Mouse (Mus musculus) T-cell, adult 66 days (primary cell): ENCODE results near the gene Arhgap33. TPM values are rescaled to one million over a fixed set of nuclear protein-coding genes. Genes with fewer than 3 reads are reported as not detected.

Experiments used
- total RNA-seq, 2 experiments: library from RNA; stranded (reverse); gene quantifications; 3 replicates in 1 of 2; 4 replicates in 1 of 2; pipeline ENCODE4 v1.2.4; 2023

Gene Arhgap33
- total RNA-seq: 1 to 10 TPM; 3.3 to 6.3 TPM

DNA sequence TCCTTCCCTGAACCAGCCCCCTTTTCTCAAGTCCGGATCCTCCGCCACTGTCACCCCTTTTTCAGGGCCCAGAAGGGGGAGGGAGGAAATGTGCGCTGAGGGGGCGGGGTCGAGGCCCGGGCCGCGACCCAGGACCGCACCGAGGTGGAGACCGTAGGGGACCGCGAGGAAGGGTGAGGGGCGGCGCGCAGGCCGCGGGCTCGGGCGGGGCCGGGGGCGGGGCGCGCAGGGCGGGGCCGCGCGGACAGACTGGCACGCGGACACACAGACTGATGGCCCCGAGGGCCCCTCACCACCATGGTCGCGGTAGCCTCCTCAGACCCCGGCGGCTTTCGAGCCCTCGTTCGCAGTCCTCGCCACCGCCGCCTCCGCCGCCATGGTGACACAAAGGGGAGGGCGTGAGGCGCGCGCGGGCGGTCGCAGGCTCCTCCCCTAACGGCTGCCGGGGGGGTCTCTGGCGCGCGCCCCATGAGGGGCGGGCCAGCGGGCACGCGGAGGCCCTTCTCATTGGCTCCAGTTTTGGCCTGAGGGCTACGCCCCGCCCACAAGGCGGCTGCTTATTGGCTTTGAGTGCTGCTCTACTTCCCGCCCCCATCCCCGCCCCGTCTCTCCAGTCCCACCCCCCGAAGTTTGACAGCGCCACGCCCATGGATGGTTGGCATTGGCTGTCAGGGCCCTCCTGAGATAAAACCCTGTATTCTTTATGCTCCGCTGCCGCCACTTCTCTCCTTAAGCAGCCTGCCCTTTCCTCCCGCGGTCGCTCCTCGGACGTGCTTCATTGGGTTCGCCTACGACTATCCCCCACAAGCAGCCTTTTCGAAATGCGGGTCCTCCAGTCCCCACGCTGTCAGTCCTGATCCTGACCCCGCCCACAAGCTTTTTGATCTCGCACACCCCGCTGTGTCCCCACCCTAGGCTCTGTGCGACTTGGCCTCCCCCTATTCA lies at the start of gene Arhgap33:
Gene Arhgap33 (minus strand): TSS at position 428 of the 945 bp plus-strand sequence.

DNA sequence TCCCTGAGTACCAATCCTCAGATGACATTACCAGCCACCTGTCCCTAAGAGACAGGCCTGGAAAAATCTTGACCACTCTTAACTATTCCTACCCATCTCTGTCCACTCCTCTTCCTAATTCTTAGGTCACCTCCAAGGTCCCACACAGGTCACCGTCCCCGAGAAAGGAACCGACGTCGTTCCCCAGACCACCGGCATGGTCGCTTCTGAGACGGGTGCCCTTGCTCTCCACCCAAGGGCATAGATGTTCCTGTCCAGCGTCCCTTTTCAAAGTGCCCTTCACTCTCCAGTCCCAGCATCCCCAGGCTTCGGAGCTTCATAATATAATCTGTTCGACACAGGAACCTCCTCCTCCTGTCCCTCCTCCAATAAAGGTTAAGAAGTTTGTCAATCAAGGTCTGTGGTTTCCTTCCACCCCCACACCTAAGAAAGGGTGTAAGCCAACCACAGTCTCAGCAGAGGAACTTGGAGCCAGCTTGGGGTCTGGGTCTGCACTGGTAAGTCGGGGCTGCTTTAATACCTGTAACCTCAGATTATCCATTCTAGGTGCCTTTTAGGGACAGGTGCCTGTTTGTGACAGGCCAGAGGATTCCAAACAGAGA lies 30.2 kb upstream of the Arhgap33 start, which contains the start of gene Igflr1:
Gene Igflr1 (plus strand): TSS at position 458 of the 602 bp plus-strand sequence.

GRCm38 (mm10) chr7:30563117-30563905 lies 28.5 kb upstream of the Arhgap33 start, which contains the start of the genes U2af1l4, Gm49396 and Psenen:
TSS of gene U2af1l4 (plus strand) at chr7:30563301.
TSS of gene Gm49396 (plus strand) at chr7:30563344.
TSS of gene Psenen (minus strand) at chr7:30563627.

GRCm38 (mm10) chr7:30559443-30559954 lies 24.6 kb upstream of the Arhgap33 start, which contains the start of gene Lin37:
TSS of gene Lin37 (minus strand) at chr7:30559838.

DNA sequence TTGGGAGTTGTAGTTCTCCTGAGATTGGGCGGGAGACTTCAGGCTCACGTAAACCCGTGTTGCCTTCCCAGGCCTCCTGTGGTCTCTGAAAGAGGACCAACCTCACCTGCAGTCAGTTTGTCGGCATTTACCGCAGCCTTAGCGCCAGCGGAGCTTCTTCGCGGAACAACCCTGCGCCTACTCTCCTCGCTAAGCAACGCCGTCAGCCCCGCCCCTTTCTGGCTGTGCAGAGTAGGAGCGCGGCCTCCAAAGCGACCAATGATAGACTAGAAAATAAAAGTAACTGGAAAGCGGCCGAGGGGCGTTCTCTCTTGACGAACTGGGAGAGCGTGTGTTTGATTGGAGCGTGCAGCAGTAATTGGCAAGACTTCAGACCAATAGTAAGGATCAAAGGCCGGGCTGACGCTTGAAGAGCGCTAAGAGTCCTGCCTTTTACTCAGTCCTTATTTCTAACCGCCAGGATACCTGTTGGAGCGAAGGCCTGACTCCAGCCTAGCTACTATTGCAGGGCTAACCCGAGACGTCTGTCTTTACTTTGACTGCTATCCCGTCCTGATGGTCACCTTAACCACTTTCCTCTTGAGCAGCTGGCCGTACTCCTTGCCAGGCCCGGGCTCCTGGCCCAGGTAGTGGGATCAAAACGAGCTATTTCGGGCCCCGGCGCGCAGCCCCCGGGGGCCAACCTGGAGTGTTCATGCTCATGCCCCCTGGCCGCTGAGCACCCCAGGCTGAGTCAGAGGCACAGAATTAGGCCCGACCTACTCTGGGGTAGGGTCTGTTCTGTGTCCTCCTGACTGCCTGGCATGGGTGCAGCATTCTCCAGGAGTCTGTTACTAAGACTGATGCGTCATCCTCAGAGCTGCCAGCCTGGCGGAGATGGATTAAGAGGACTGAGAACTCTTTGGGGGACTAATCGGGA lies 17.5 kb upstream of the Arhgap33 start, which contains the start of the genes Hspb6 and Proser3:
Gene Hspb6 (plus strand): TSS at position 77 of the 919 bp plus-strand sequence.
Gene Proser3 (minus strand): TSS at position 198 of the 919 bp plus-strand sequence.

GRCm38 (mm10) chr7:30493401-30493931 lies 41.4 kb downstream of the Arhgap33 start, which contains the start of gene Prodh2:
TSS of gene Prodh2 (plus strand) at chr7:30493622.

Other genes with a start within 250 kb of the Arhgap33 start
- gene Clip3, start 243.3 kb downstream of the Arhgap33 start, total RNA-seq: under 1 TPM; 0.64 to 0.65 TPM
- gene Alkbh6, start 226.3 kb downstream of the Arhgap33 start, total RNA-seq: 10 to 100 TPM; 39.8 to 42.3 TPM
- gene Syne4, start 220.3 kb downstream of the Arhgap33 start, total RNA-seq: 1 to 10 TPM; 5.5 to 6.3 TPM
- 1 to 10 TPM; 6.6 to 9.5 TPM for gene E130208F15Rik, start 213.3 kb downstream of the Arhgap33 start, total RNA-seq
- 10 to 100 TPM in 1 of 2 experiments, 1 to 10 TPM in 1; 8.8 to 11.4 TPM for gene Sdhaf1, start 211.2 kb downstream of the Arhgap33 start, total RNA-seq
- not detected for gene Lrfn3, start 172.3 kb downstream of the Arhgap33 start, total RNA-seq
- 10 to 100 TPM; 10.7 to 27.3 TPM for gene Tyrobp, start 121.3 kb downstream of the Arhgap33 start, total RNA-seq
- gene Hcst, start 115.2 kb downstream of the Arhgap33 start, total RNA-seq: 100 to 1,000 TPM; 185 to 201 TPM
- gene Nfkbid, start 113.3 kb downstream of the Arhgap33 start, total RNA-seq: 10 to 100 TPM; 40.1 to 45.7 TPM
- 1 to 10 TPM; 3.8 to 4.3 TPM for gene Aplp1, start 89.5 kb downstream of the Arhgap33 start, total RNA-seq
- gene Kirrel2, start 77.4 kb downstream of the Arhgap33 start, total RNA-seq: not detected
- not detected for gene Nphs1, start 76.7 kb downstream of the Arhgap33 start, total RNA-seq
- gene Prodh2, start 41.4 kb downstream of the Arhgap33 start, total RNA-seq: not detected
- 1 to 10 TPM; 2.0 to 2.3 TPM for gene Hspb6, start 17.1 kb upstream of the Arhgap33 start, total RNA-seq
- gene Proser3, start 17.2 kb upstream of the Arhgap33 start, total RNA-seq: 10 to 100 TPM; 15.1 to 19.7 TPM
- gene Lin37, start 24.8 kb upstream of the Arhgap33 start, total RNA-seq: 10 to 100 TPM; 38.3 to 46.3 TPM
- 10 to 100 TPM; 74.3 to 75.7 TPM for gene U2af1l4, start 28.2 kb upstream of the Arhgap33 start, total RNA-seq
- gene Gm49396, start 28.3 kb upstream of the Arhgap33 start, total RNA-seq: 10 to 100 TPM; 24.2 to 32.0 TPM
- 100 to 1,000 TPM; 127 to 151 TPM for gene Psenen, start 28.6 kb upstream of the Arhgap33 start, total RNA-seq
- gene Igflr1, start 30.4 kb upstream of the Arhgap33 start, total RNA-seq: 10 to 100 TPM; 44.6 to 51.3 TPM
- 100 to 1,000 TPM; 136 to 141 TPM for gene Kmt2b, start 53.7 kb upstream of the Arhgap33 start, total RNA-seq
- 1 to 10 TPM; 3.0 to 3.5 TPM for gene Zbtb32, start 63.8 kb upstream of the Arhgap33 start, total RNA-seq
- gene Upk1a, start 77.8 kb upstream of the Arhgap33 start, total RNA-seq: 1 to 10 TPM in 1 of 2 experiments, under 1 TPM in 1; 0.79 to 1.1 TPM
- 100 to 1,000 TPM; 198 to 235 TPM for gene Cox6b1, start 91.1 kb upstream of the Arhgap33 start, total RNA-seq
- gene Etv2, start 100.8 kb upstream of the Arhgap33 start, total RNA-seq: not detected
- 100 to 1,000 TPM; 103 to 113 TPM for gene Rbm42, start 115.3 kb upstream of the Arhgap33 start, total RNA-seq
- 10 to 100 TPM; 30.2 to 32.6 TPM for gene Haus5, start 129.9 kb upstream of the Arhgap33 start, total RNA-seq
- not detected for gene Pmis2, start 136.5 kb upstream of the Arhgap33 start, total RNA-seq
- gene 2200002J24Rik, start 163.9 kb upstream of the Arhgap33 start, total RNA-seq: not detected
- gene Atp4a, start 177.1 kb upstream of the Arhgap33 start, total RNA-seq: not detected
- gene Tmem147, start 194.5 kb upstream of the Arhgap33 start, total RNA-seq: 10 to 100 TPM; 45.0 to 50.3 TPM
- gene Gapdhs, start 208.6 kb upstream of the Arhgap33 start, total RNA-seq: not detected
- gene Sbsn, start 216.4 kb upstream of the Arhgap33 start, total RNA-seq: 1 to 10 TPM; 6.1 to 7.8 TPM
- gene Dmkn, start 228.7 kb upstream of the Arhgap33 start, total RNA-seq: not detected